Comparison of ENCODE assay signal across 22 mouse cellular contexts in genomic region chr2:17945369-17945915, GRCm38 (mm10). TPM values are rescaled to one million over a fixed set of nuclear protein-coding genes. Genes with fewer than 3 reads are reported as not detected.
"Had no signal": no experiment of that assay in that cellular context is flagged by ENCODE, and none has a peak within 500 bp of the region (broad histone marks: within the 10 kb centered on the region; RNA-seq: fewer than 3 reads in every experiment).

No protein-coding gene starts in this region.

- DNase-seq: kidney, adult 18-20 months; kidney, postnatal 25 days; layer of hippocampus, adult 9-11 months; layer of hippocampus, postnatal 36 days; liver; lung, adult 18-20 months; lung, postnatal 36 days; right cerebral cortex, adult 18-20 months; right cerebral cortex, postnatal 25 days; thymus, adult 18-20 months; thymus, postnatal 14 days had no signal

- H3K4me3 ChIP-seq: kidney, embryonic 15.5 days; midbrain, embryonic 13.5 days; neural tube, embryonic 15.5 days had no signal

- H3K27me3 ChIP-seq: kidney, embryonic 15.5 days; midbrain, embryonic 13.5 days; neural tube, embryonic 15.5 days had no signal

- H3K9me3 ChIP-seq: kidney, embryonic 15.5 days; midbrain, embryonic 13.5 days; neural tube, embryonic 15.5 days had no signal

- H3K36me3 ChIP-seq: kidney, embryonic 15.5 days; midbrain, embryonic 13.5 days; neural tube, embryonic 15.5 days had no signal

- H3K4me2 ChIP-seq: kidney, embryonic 15.5 days; midbrain, embryonic 13.5 days; neural tube, embryonic 15.5 days had no signal

- H3K9ac ChIP-seq: kidney, embryonic 15.5 days; liver, embryonic 14.5 days; midbrain, embryonic 13.5 days; neural tube, embryonic 15.5 days had no signal

- H3K4me1 ChIP-seq: kidney, embryonic 15.5 days; midbrain, embryonic 13.5 days; neural tube, embryonic 15.5 days had no signal

- ATAC-seq: midbrain, embryonic 13.5 days had no signal

- H3K27ac ChIP-seq: kidney, embryonic 15.5 days; liver, embryonic 14.5 days; midbrain, embryonic 13.5 days; neural tube, embryonic 15.5 days had no signal

RNA-seq across cellular contexts. Expression of gene H2al2a, which starts 51.3 kb away (rescaled TPM):
- total RNA-seq: layer of hippocampus, postnatal 36 days; left cerebral cortex, postnatal 36 days; megakaryocyte progenitor cell, adult 5-6 weeks; midbrain, postnatal 0 days had no signal
- polyA plus RNA-seq: kidney, embryonic 15.5 days; liver, embryonic 14.5 days; lung, embryonic 16.5 days; midbrain, embryonic 13.5 days; midbrain, postnatal 0 days; neural tube, embryonic 11.5 days; neural tube, embryonic 15.5 days; small intestine, adult 2 months; stomach, embryonic 16.5 days had no signal
